Mouse (Mus musculus) heart, postnatal 14 days (tissue): ENCODE measurements around the gene Svopl. TPM values are rescaled to one million over a fixed set of nuclear protein-coding genes. Genes with fewer than 3 reads are reported as not detected.

ENCODE experiments used
- DNase-seq, 2 experiments: peaks; one replicate each; pipeline ENCODE4 v3.0.0; 2021 to 2022
- intact Hi-C: fragments of 180-260 bp; cut with DNase I; formaldehyde crosslinking; loops from one replicate; pipeline ENCODE4 v1.15.1; 2025
- long read RNA-seq, 2 experiments: library from polyadenylated mRNA; stranded (forward); transcript quantifications; one replicate each; pipeline ENCODE4 v2.0.0; 2021
- total RNA-seq, 2 experiments: library from RNA; stranded (reverse); gene quantifications; 2 replicates each; pipeline ENCODE4 v1.2.3; 2021

Gene Svopl
- total RNA-seq, result under 1 TPM; 0.53 to 0.90 TPM
- long read RNA-seq, experiment 1, partial matches to known transcripts, result 0 of 1 reads
- long read RNA-seq, experiment 1, other reads (novel, unspliced or antisense), result 1 of 1 reads
- long read RNA-seq, experiment 2, partial matches to known transcripts, result 0 of 1 reads
- long read RNA-seq, experiment 2, other reads (novel, unspliced or antisense), result 1 of 1 reads

DNA sequence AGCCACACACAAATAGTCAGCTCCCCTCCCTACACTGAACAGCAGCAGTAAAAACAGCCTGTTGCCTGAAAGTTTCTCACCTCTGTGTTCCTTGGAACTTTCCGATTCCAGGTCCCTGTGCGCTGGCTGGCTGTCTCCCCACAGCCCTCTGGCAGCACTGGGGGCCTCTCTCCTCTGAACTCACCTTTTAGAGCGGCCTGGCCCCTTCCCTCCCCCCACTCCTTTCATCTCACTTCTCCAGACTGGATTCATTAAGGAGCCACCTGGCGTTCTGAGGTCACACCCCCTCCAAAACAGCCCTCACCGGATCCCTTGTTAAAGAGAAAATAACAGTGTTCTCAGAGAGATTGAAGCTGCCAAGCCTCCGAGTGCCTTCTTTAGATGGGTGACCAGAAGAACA, at the start of gene Svopl:
Gene Svopl, minus strand, starts transcription at position 159 of the 400 bp plus-strand sequence.
- intact Hi-C loops, result no loop called here
- DNase-seq, result no peak

DNA sequence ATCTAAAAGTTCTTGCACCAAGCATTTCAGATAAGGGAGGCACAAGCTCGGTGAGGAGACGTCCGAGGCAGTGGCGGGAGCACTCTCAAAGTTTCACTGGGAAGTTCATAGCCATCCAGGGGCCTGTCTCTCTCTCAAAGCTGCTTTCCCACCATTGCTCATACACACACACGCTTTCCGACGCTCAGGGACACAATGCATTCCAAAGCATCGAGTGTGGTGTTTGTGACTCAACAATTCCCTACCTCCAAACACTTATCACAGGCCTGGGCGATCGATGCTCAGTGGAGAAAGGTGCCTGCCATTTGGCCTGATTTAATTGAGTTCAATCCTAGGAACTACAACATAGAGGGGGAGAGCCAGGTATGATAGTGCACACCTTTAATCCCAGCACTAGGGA, 47.9 kb upstream of the Svopl start:
- intact Hi-C loops, result no loop called here
- no peak for DNase-seq

DNA sequence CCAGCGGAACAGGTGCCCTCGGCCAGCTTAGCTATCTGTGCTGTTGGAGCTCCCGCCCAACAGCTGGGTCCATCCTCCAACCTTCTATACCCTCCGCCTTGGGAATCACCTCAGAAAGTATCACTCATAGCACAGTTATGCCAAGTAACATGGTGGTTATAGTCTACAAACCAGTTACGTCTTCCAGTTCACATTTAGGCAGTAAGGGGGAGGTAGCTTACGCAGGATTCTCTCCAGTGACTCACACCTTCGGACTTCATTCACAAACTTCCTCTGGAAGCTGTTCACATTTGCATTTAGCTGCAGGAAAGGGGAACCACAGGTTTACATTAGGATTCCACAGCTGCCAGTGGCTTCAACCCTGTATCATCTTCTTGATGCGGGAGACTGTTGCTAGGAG, 45.7 kb upstream of the Svopl start:
- intact Hi-C loops, result no loop called here
- no peak for DNase-seq

GRCm38 (mm10) chr6:38087242-38088026, 40.6 kb upstream of the Svopl start:
- intact Hi-C loops, result no loop called here
- DNase-seq, result no peak

GRCm38 (mm10) chr6:38083204-38083603, 36.4 kb upstream of the Svopl start:
- DNase-seq, result no peak
- intact Hi-C loops, result no loop called here

GRCm38 (mm10) chr6:38081727-38082341, 35.0 kb upstream of the Svopl start:
- DNase-seq, result peak; percentile 17 to 23
- intact Hi-C loops, result no loop called here

- DNase-seq, result no peak
Measured at GRCm38 (mm10) chr6:38080364-38080763, 33.6 kb upstream of the Svopl start.

GRCm38 (mm10) chr6:38073592-38073991, 26.8 kb upstream of the Svopl start:
- DNase-seq, result no peak
- intact Hi-C loops, result no loop called here

More at GRCm38 (mm10) chr6:38080364-38080763, 33.6 kb upstream of the Svopl start:
- intact Hi-C loops, result no loop called here

DNA sequence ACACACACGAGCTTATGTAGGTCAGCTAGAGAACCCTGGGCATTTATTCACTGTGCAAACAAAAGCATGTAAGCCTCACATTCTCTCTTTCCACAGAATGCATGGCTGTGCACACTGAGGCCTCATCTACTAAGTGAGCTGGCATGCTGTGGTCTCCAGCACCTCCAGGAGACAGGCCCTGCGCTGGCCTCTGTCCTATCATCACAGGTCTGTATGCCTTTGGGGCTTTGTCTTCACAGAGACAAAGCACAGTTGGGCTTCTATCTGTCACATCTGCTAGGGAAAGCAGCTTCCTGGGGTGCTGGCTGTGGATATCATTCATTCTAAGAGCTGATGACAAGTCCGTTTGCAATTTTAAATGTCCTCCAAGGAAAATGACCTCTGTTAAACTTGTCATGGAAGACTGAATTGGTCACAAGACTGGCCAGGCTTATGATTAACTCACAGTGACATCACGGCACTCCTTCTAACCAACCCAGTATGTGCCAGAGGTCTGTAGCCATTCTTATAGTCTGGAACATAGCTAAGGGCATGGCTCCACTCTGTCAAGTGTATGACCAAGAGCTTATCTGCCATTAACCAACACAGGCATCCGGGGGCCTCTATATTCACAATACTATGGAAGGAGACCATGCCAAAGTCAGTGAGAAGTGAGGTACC, 25.5 kb upstream of the Svopl start:
- intact Hi-C loops, result no loop called here
- no peak for DNase-seq

DNA sequence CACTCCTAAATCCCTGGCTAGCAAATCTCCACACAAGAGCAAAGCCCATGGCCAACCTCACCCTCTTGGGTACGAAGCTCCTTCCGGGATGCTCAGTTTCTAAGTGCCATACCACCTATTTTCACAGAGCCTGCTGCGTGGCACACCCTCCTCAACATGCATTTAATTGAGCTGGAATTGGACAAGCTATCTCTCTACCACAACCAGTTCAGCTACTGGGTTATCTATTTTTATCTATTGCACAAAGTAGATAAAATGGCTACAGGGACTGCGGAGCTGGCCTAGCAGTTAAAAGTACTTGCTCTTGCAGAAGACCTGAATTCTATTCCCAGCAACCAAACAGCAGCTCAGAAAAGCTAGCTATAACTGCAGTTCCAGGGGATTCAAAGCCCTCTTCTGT, 24.5 kb upstream of the Svopl start:
- no peak for DNase-seq
- intact Hi-C loops, result no loop called here

DNA sequence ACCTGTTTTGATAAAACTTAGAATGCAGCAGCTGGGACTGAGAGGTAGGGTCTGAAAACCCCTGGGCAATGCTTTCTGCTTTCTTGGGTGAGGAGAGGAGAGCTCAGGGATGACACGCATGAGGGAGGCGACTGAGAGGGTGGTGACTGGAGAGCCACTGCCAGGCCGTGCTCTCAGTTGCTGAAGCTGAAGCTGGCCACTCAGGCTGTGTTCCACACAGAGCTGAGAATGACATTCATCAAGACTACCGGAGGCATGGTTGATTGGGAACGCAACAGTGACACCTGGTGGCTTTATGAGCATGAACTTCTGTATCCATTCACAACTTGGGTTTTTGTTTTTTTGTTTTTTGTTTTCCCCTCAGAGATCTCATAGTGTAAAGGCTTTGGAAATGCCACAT, 19.4 kb upstream of the Svopl start:
- intact Hi-C loops, result loop anchor here (5.0 to 10.0 kb wide), 2 partner anchors 194 to 321 kb away; partner anchors contain the start of gene Trim24
- DNase-seq, result peak; percentile 54 to 69

GRCm38 (mm10) chr6:38065501-38066122, 18.8 kb upstream of the Svopl start:
- no peak for DNase-seq
- intact Hi-C loops, result loop anchor here (1.0 to 10.0 kb wide), 5 partner anchors 58 to 601 kb away; partner anchors contain the start of gene Trim24

DNA sequence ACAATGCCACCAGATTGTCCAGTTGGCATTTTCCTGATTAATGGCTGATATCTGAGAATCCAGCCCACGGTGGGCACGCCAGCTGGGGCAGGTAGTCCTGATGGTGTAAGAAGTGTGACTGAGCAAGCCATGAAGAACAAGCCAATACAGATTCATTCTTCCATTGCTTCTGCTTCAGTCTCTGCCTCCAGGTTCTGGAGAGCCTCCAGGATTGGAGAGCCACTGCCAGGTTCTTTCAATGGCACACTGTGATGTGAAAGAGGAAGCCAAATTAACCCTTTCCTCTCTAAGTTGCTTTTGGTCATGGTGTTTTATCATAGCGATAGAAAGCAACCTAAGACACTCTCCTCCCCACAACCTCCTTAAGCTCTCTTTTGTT, 18.3 kb upstream of the Svopl start:
- no peak for DNase-seq
- intact Hi-C loops, result loop anchor here (1.0 to 10.0 kb wide), 5 partner anchors 58 to 600 kb away; partner anchors contain the start of gene Trim24

- intact Hi-C loops, result loop anchor here (1.0 to 10.0 kb wide), 5 partner anchors 57 to 600 kb away; partner anchors contain the start of gene Trim24
- DNase-seq, result no peak
Measured at GRCm38 (mm10) chr6:38064621-38065020, 17.8 kb upstream of the Svopl start.

DNA sequence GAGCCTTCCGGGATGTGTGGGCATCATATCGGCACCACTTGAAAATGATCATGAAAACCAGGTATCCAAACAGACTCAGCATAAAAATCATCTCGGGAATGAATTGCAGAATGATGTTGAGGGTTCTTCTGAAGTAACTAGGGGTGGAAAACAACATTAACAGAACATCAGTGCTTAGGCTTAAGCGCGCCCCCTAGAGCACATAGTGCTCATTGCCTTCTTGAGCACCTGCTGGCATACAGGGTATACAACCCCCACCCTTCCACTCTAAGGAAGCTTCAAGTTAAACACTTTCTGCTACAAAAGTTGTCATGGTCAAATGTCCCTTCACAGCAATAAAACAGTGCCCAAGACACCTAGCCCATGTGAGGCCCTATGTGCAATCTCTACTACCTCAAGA, 12.0 kb upstream of the Svopl start:
- intact Hi-C loops, result no loop called here
- no peak for DNase-seq

DNA sequence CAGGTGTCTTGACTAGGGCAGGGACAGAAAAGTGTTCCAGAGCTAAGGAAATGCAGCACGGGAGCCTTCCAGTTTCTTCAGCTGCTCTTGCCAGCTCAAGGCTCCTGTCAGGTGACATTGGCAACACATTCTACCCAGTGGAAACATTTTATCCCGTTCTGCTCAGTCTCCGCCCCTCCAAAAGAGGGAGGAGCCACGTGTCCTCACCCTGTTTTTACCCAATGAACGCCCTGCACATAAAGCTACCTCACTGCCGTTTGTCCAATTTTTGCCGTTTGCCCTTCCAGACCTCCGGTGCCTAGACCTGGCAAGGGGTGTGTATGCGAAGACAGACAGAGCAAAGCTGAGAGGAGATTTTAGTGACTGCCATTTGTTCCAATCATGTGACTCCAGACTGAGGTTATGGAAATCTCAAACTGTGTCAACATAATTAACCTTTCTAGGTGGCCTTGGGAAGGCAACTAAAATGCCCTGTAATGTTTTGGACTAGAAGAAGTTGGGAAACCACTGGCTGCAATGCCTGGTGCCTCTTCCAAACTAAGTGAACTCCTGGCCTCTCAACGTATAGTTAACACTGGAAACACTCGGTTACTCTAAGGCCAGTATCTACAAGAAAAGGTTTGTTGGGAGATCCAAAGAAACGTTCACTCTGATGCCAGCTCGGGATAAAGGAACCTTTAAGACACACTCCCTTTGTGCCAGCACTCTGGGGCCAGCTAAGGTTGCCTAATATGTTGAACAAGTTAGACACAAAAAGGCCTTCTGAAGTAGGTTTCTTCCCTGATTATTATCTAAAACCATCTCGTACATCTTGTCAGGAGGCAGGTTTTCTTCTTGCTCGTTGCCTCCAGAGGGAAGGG, 8.9 kb upstream of the Svopl start:
- intact Hi-C loops, result no loop called here
- no peak for DNase-seq

DNA sequence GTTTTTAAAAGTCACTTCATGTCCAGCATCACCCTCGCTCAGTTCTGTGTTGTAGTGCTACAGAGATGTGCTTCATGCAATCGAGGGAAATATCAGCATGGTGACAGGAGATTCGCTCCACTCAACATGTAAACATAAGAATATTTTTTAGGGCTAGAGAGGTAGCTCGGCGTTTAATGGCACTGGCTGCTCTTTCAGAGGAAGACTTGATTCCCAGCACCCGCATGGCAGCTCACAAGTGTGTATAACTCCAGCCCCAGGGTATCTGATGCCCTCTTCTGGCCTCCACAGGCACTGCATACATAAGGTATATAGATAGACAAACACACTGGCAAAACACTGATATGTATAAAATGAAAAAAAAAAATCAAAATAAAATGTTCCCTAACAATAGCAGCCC, 2.8 kb upstream of the Svopl start:
- intact Hi-C loops, result no loop called here
- DNase-seq, result no peak

DNA sequence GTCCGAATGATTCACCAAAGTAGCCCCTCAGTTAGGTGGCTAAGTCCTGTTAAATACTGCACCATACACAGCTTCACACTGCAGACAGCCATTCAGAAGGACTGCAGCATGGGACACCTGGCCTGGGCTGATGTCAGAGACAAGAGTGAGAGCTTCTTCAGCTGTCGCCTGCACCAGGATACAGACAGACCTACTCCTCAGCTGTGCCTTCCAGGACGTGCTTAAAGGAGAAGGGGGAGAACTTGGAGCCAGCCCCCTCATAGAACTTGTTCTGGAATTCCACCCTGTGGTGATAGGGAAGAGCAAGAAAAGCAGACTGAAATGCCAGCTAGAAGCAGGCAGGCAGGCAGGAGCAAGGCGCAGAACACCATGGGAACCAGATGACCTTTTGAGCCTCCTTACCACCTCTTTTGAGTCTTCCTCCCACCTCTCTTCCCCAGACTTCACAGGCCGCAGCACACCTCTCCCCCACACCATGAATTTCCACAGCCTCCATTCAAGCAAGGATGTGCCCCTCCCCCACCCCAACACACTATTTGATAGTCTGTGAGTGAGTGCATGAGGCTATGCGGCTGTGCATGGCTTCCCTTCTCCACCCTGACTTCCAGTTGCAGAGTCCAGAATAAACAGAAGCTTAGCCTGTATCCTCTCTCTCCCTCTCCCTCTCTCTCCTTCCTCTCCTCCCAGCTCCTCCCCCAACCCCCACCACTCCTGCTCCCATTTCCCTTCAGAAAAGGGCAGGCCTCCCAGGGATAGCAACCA, 2.2 kb upstream of the Svopl start:
- intact Hi-C loops, result no loop called here
- DNase-seq, result peak; percentile 25 to 48

GRCm38 (mm10) chr6:38048003-38048402, 1.2 kb upstream of the Svopl start:
- no peak for DNase-seq

More at GRCm38 (mm10) chr6:38048003-38048402, 1.2 kb upstream of the Svopl start:
- intact Hi-C loops, result no loop called here
